Mouse (Mus musculus): Measurements from ENCODE around the gene Borcs5.

- TF ChIP-seq POLR2A (IDR thresholded peaks at IDR 0.05; ENCODE audit: insufficient read depth, low read length) (no peak), CTCF (IDR thresholded peaks at IDR 0.05; ENCODE audit: low read depth, low read length) (no peak)
Observed at GRCm38 (mm10) chr6:134698243-134698642, 58.9 kb downstream of the Borcs5 start.
